Mouse (Mus musculus) liver, embryonic 11.5 days (tissue): ENCODE measurements at regions not wholly inside any gene's neighbourhood (a gene's known extent, or its start where the extent isn't known, plus 50 kb on each side); places are given as distances from the start of the nearest gene placed in this dataset.

Experiments used
- ATAC-seq: fragments of 200-750 bp; cut with Nextera tagmentation; replicated peaks from 2 replicates; pipeline ENCODE4 v1.8.0; 2017; ENCODE audit warnings: moderate number of reproducible peaks, mild to moderate bottlenecking, moderate TSS enrichment, moderate library complexity; ENCODE audit not compliant: low FRiP score
- DNase-seq: peaks from one replicate; pipeline ENCODE4 v3.0.0-alpha.2; 2017; ENCODE audit warnings: low spot score
- H3K27ac ChIP-seq: fragments of 300-500 bp; sonication (generic); 2 replicates; pipeline ENCODE4 v1.5.1; 2014; ENCODE audit warnings: mild to moderate bottlenecking, low read depth, low read length, control low read depth
- H3K27me3 ChIP-seq: fragments of 300-500 bp; sonication (generic); replicated peaks from 2 replicates; pipeline ENCODE4 v1.6.1; 2014; ENCODE audit warnings: low read length, mixed read lengths; ENCODE audit not compliant: control insufficient read depth, insufficient read depth
- H3K36me3 ChIP-seq: fragments of 300-500 bp; sonication (generic); 2 replicates; pipeline ENCODE4 v1.6.1; 2014; ENCODE audit warnings: mild to moderate bottlenecking, low read length, moderate library complexity, mixed read lengths; ENCODE audit not compliant: control insufficient read depth, insufficient read depth
- H3K4me1 ChIP-seq: fragments of 300-500 bp; sonication (generic); replicated peaks from 2 replicates; pipeline ENCODE4 v1.6.1; 2014; ENCODE audit warnings: low read length, mixed read lengths; ENCODE audit not compliant: control insufficient read depth, insufficient read depth
- H3K4me2 ChIP-seq: fragments of 300-500 bp; sonication (generic); 2 replicates; pipeline ENCODE4 v1.6.1; 2014; ENCODE audit warnings: mild to moderate bottlenecking, control low read depth, moderate library complexity
- H3K4me3 ChIP-seq: fragments of 300-500 bp; sonication (generic); 2 replicates; pipeline ENCODE4 v1.5.1; 2014; ENCODE audit warnings: low read depth, low read length, control low read depth
- H3K9ac ChIP-seq: fragments of 300-500 bp; sonication (generic); 2 replicates; pipeline ENCODE4 v1.6.1; 2014; ENCODE audit warnings: low read depth, low read length, control low read depth
- H3K9me3 ChIP-seq: fragments of 300-500 bp; sonication (generic); 2 replicates; pipeline ENCODE4 v1.6.1; 2016; ENCODE audit warnings: low read length, inconsistent platforms, mixed read lengths; ENCODE audit not compliant: control insufficient read depth
- WGBS: fragments of 180-500 bp; shearing (Covaris S2); extraction: QIAGEN DNeasy Blood & Tissue Kit; methylation state at CpG from one replicate; pipeline ENCODE4 v1.1.7; 2014; 5-methylcytosine and 5-hydroxymethylcytosine counted together

GRCm38 (mm10) chr10:17074013-17074401 is 649.0 kb upstream of the Cited2 start:
- no peak overlapping the region for H3K9ac ChIP-seq
- no peak overlapping the region for H3K4me3 ChIP-seq
- 81% methylated on average over 1 of the region's 1 CpGs for WGBS
- no peaks in the 10 kb centered on the region for H3K9me3 ChIP-seq
- DNase-seq (no peak), ATAC-seq (no peak)
- no peaks in the 10 kb centered on the region for H3K36me3 ChIP-seq
- no peak overlapping the region for H3K27ac ChIP-seq
- H3K4me2 ChIP-seq: no peak overlapping the region
- no peaks in the 10 kb centered on the region for H3K4me1 ChIP-seq
- no peaks in the 10 kb centered on the region for H3K27me3 ChIP-seq

- H3K4me3 ChIP-seq: no peak overlapping the region
- WGBS: 74% methylated on average over 6 of the region's 6 CpGs
- no peak for DNase-seq
- H3K27ac ChIP-seq: no peak overlapping the region
- H3K4me1 ChIP-seq: no peaks in the 10 kb centered on the region
- H3K36me3 ChIP-seq: no peaks in the 10 kb centered on the region
- H3K27me3 ChIP-seq: no peaks in the 10 kb centered on the region
- no peaks in the 10 kb centered on the region for H3K9me3 ChIP-seq
- H3K9ac ChIP-seq: no peak overlapping the region
- ATAC-seq: no peak
- H3K4me2 ChIP-seq: no peak overlapping the region
These were observed 648.5 kb upstream of the Cited2 start for GRCm38 (mm10) chr10:17074402-17075027.

- Histone ChIP-seq H3K4me3 (no peak overlapping the region), H3K27ac (no peak overlapping the region), H3K9ac (no peak overlapping the region), H3K4me2 (no peak overlapping the region), H3K9me3 (no peaks in the 10 kb centered on the region), H3K27me3 (no peaks in the 10 kb centered on the region), H3K4me1 (no peaks in the 10 kb centered on the region), H3K36me3 (no peaks in the 10 kb centered on the region)
- no peak for DNase-seq
- WGBS: 66% methylated on average over 4 of the region's 4 CpGs
- no peak for ATAC-seq
These were observed 647.9 kb upstream of the Cited2 start for GRCm38 (mm10) chr10:17075147-17075546.

GRCm38 (mm10) chr10:17075576-17075975 is 647.4 kb upstream of the Cited2 start:
- Histone ChIP-seq H3K4me1 (no peaks in the 10 kb centered on the region), H3K9ac (no peak overlapping the region), H3K4me2 (no peak overlapping the region), H3K27me3 (no peaks in the 10 kb centered on the region), H3K9me3 (no peaks in the 10 kb centered on the region), H3K27ac (no peak overlapping the region), H3K4me3 (no peak overlapping the region), H3K36me3 (no peaks in the 10 kb centered on the region)
- no peak for DNase-seq
- no peak for ATAC-seq
- WGBS: 40% methylated on average over 2 of the region's 2 CpGs

- Histone ChIP-seq H3K9ac (no peak overlapping the region), H3K4me1 (no peaks in the 10 kb centered on the region), H3K27ac (no peak overlapping the region), H3K4me3 (no peak overlapping the region), H3K36me3 (no peaks in the 10 kb centered on the region), H3K9me3 (no peaks in the 10 kb centered on the region), H3K4me2 (no peak overlapping the region), H3K27me3 (no peaks in the 10 kb centered on the region)
- ATAC-seq: no peak
- DNase-seq: no peak
- WGBS: 79% methylated on average over 4 of the region's 4 CpGs
These were observed 646.8 kb upstream of the Cited2 start for GRCm38 (mm10) chr10:17076186-17076585.

GRCm38 (mm10) chr10:17077580-17077979 is 645.4 kb upstream of the Cited2 start:
- H3K27ac ChIP-seq: no peak overlapping the region
- no peak for DNase-seq
- no peaks in the 10 kb centered on the region for H3K36me3 ChIP-seq
- no peak overlapping the region for H3K4me3 ChIP-seq
- no peaks in the 10 kb centered on the region for H3K4me1 ChIP-seq
- H3K9me3 ChIP-seq: no peaks in the 10 kb centered on the region
- no peak overlapping the region for H3K9ac ChIP-seq
- WGBS: 90% methylated on average over 2 of the region's 2 CpGs
- no peak overlapping the region for H3K4me2 ChIP-seq
- no peaks in the 10 kb centered on the region for H3K27me3 ChIP-seq
- no peak for ATAC-seq

- Histone ChIP-seq H3K4me1 (no peaks in the 10 kb centered on the region), H3K9me3 (no peaks in the 10 kb centered on the region), H3K36me3 (no peaks in the 10 kb centered on the region), H3K4me3 (no peak overlapping the region), H3K27ac (no peak overlapping the region), H3K27me3 (no peaks in the 10 kb centered on the region), H3K9ac (no peak overlapping the region), H3K4me2 (no peak overlapping the region)
- 76% methylated on average over 5 of the region's 5 CpGs for WGBS
- no peak for ATAC-seq
- no peak for DNase-seq
These were observed 642.2 kb upstream of the Cited2 start for GRCm38 (mm10) chr10:17080818-17081217.

- Histone ChIP-seq H3K9me3 (no peaks in the 10 kb centered on the region), H3K9ac (no peak overlapping the region), H3K4me1 (no peaks in the 10 kb centered on the region), H3K27me3 (no peaks in the 10 kb centered on the region), H3K4me3 (no peak overlapping the region), H3K4me2 (no peak overlapping the region), H3K36me3 (no peaks in the 10 kb centered on the region), H3K27ac (no peak overlapping the region)
- DNase-seq: no peak
- 82% methylated on average over 4 of the region's 4 CpGs for WGBS
- no peak for ATAC-seq
These were observed 640.1 kb upstream of the Cited2 start for GRCm38 (mm10) chr10:17082926-17083325.

- no peak overlapping the region for H3K9ac ChIP-seq
- H3K9me3 ChIP-seq: no peaks in the 10 kb centered on the region
- H3K27me3 ChIP-seq: no peaks in the 10 kb centered on the region
- H3K4me3 ChIP-seq: no peak overlapping the region
- H3K4me1 ChIP-seq: no peaks in the 10 kb centered on the region
- no peaks in the 10 kb centered on the region for H3K36me3 ChIP-seq
- no peak for ATAC-seq
- no peak overlapping the region for H3K4me2 ChIP-seq
- WGBS: 20% methylated on average over 1 of the region's 1 CpGs
- no peak overlapping the region for H3K27ac ChIP-seq
- DNase-seq: no peak
These were observed 621.0 kb upstream of the Cited2 start for GRCm38 (mm10) chr10:17102065-17102464.
